Mouse (Mus musculus): ENCODE results near the gene Acp4.
"Not testable (repeated sequence)": the region's sequence is repeated elsewhere in the genome, so short reads cannot be mapped to it uniquely, and the experiment has no call there.

Acp4 gene

DNA sequence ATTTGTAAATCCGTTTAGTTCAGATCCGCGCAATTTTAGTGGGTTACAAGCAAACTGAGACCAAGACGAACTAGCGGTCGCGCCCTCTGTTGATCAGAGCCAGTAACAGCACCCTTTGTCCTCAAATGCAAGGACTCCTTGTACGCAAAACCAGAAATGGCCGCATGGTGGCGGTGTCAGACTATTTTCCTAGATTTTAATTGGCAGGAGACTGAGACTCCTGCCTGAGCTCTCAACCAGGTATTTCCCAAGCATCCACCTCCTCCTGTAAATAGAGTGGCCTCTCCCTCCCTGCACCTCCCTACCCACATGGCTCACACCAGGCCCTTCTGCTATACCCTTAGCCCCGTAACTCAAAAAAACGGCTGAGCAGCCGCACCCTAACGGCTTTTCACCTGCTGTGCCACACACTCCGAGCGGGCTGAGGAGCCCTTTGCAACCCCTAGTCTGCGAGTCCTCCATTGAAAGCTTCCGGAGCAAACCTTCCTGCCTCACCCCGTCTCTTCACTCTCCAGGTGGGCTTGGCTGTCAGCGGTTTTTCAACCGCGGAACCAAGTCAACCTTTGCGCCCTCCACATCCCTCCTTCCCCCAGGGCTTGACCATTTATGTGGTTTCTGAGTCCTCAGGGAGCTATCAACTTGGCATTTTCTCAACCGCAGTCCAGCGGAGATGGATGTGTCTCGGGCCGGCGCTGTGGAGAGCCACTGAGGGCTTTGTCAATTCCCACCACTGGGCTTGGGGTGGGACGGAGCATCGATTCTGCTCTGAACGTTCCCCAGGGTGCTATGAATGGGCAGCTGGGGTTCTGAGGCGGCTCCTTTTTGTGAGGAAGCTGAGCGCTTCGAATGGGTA is 5.8 kb upstream of the Acp4 start:
- DNase-seq: peak; percentile 94

DNA sequence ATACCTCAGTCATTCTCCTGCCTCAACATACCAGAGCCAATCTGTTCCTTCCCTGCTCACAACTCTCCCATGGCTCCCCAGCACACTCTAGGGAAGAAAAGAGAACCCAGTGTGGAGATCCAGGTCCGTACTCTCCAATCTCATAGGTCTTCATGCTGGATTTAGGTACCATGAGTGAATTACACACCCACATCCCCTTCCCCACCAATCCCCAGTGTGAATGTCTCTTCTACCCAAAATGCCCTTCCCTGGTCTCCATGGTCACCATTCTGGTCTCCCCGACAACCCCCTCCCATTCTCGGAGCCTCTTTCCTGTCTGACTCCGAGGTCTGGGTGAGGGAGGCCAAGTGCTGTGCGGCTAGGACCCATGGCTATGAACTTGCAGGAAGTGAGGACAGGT is 4.0 kb upstream of the Acp4 start, which contains the start of gene Gm15517:
TSS of gene Gm15517 (plus strand) at position 301 of the 400 bp plus-strand sequence.
- no peak for DNase-seq

GRCm38 (mm10) chr7:44260410-44260809 is 3.2 kb upstream of the Acp4 start:
- no peak for DNase-seq

GRCm38 (mm10) chr7:44254930-44255329 is 2.2 kb downstream of the Acp4 start:
- no peak for DNase-seq

- DNase-seq: no peak
These were observed 4.1 kb downstream of the Acp4 start for GRCm38 (mm10) chr7:44253023-44253616.

DNA sequence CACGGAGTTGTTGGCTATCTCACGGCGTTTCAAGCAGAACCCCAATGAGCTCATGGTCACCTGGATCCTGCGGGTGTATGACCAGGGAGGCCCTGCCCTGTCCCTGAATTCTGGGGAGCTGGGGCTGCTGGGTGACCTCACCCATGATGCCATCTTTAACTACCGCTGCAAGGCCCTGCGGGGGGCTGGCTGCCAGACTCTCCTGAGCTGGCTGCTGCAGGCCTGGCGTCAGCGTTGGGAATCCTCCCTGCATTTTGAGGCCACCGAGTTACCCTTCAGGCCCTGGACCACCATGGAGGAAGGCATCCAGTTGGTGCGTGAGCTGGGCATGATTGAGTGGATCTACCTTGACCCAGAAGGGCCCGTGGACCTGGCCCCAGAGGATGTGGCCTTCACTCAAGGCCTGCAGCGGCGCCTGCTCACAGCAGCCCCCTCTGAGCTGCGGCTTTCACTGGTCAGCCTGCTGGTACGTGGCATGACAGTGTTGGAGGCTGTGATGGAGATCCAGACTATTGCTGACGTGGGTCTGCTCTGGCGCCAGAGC is 6.4 kb downstream of the Acp4 start:
- DNase-seq: not testable (repeated sequence)

GRCm38 (mm10) chr7:44249248-44249647 is 7.9 kb downstream of the Acp4 start:
- no peak for DNase-seq

GRCm38 (mm10) chr7:44247971-44248370 is 9.2 kb downstream of the Acp4 start:
- DNase-seq: no peak

- peak; percentile 57 for DNase-seq
These were observed 10.2 kb downstream of the Acp4 start for GRCm38 (mm10) chr7:44246984-44247470.

GRCm38 (mm10) chr7:44246055-44246983 is 10.9 kb downstream of the Acp4 start, which contains the start of the genes 1700028J19Rik and 2410002F23Rik:
Gene 1700028J19Rik, minus strand, starts transcription at chr7:44246695.
Gene 2410002F23Rik, plus strand, starts transcription at chr7:44246722.
- DNase-seq: peak; percentile 93

DNA sequence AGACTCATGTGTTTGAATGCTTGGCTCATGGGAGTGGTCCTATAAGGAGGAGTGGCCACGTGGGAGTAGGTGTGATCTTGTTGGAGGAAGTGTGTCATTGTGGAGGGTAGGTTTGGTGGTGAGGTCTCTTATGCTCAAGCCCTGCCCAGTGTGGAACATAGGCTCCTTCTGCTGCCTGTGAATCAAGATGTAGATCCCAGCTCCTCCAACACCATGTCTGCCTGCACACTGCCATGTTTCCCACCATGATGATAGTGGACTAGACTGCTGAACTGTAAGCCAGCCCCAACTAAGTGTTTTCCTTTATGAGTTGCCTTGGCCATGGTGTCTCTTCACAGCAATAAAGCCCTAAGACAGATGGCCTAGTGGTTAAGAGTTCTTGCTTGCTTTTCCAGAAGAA is 13.1 kb downstream of the Acp4 start:
- DNase-seq: no peak

GRCm38 (mm10) chr7:44241163-44241562 is 16.0 kb downstream of the Acp4 start:
- no peak for DNase-seq

GRCm38 (mm10) chr7:44240712-44241111 is 16.5 kb downstream of the Acp4 start:
- no peak for DNase-seq

DNA sequence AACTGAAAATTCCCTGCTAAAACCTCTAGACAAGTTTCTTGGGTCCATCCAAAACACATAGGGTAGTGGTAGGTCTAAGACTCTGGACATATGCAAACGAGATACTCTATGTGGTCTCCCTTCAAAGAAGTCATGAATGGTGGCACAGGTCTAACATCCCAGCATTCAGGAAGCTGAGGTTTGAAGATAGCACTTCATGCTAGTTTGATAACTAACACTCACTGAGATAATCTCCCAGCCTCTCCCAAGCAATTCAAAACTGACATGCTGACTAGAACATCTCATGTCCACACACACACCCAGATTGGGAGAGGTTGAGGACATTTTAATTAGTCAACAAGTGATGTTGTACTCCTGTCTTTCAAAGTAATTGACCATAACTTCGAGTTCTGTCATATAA is 17.3 kb downstream of the Acp4 start:
- DNase-seq: no peak

DNA sequence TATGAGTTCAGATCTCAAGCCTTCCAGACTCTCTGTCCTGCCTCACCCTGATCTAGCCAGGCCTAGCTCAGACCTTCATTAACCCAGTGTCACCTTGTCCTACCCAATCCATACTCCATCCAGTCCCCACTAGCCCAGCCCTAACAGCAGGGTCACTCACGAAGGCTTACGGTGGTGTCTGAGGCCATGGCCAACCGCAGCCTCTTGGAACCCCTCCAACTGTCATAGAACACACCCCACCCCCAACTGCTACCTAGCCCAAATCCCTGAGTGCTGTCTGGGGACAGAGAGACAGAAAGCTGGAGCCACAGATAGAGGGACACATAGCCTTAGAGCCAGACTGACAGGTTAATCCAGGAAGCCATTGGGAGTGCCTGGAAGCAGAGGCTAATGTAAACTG is 21.3 kb downstream of the Acp4 start, which contains the start of gene Gm36864:
TSS of gene Gm36864 (plus strand) at position 269 of the 400 bp plus-strand sequence.
- no peak for DNase-seq

DNA sequence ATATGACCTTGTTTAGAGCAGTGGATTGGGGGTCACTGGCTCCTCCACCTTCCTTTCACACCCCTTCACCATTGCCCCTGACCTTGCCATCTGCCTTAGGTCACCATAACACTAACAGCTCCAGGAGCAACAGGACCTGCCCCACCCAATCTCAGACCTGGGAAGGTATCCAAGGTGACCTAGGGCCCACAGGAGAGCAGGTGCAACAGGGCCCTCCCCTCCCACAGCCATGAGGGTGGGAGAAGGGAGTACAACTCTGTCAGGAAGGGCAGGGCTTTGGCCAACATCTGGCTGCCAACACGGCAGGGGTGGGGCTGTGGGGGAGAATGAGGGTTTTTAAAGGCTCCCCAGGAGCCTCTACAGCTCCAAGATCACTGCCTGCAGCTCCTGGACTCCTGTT is 32.1 kb downstream of the Acp4 start, which contains the start of gene Klk1:
TSS of gene Klk1 (plus strand) at position 285 of the 400 bp plus-strand sequence.
- DNase-seq: no peak

GRCm38 (mm10) chr7:44222335-44222734 is 34.8 kb downstream of the Acp4 start:
- DNase-seq: not testable (repeated sequence)

GRCm38 (mm10) chr7:44221601-44222000 is 35.6 kb downstream of the Acp4 start:
- DNase-seq: not testable (repeated sequence)

DNA sequence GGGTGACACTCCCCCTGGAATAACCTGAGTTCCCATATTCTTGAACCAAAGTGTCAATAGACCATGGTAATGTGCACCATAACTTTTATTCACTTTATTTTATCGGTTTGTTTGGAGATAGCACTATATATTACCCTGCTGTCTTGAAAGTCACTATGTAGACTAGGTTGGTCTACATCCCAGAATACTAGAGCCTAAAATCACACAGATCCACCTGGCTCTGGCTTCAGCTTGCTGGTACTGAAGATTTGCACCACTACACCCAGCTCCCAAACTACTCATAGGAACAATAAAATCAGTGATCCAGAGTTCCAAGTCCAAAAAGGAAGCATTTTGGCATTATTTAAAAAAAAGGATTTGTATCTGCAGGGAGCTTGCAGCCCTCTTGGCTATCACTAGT is 41.5 kb downstream of the Acp4 start, which contains the start of gene Klk1b5:
TSS of gene Klk1b5 (plus strand) at position 301 of the 400 bp plus-strand sequence.
- no peak for DNase-seq

- no peak for DNase-seq
These were observed 48.9 kb downstream of the Acp4 start for GRCm38 (mm10) chr7:44208307-44208706.

GRCm38 (mm10) chr7:44207135-44207534 is 50.0 kb downstream of the Acp4 start, which contains the start of gene Klk1b4:
Gene Klk1b4, plus strand, starts transcription at chr7:44207435.
- not testable (repeated sequence) for DNase-seq

Measured in lung, postnatal 10 days (tissue).